Mouse (Mus musculus): ENCODE results near the gene Ppox. TPM values are rescaled to one million over a fixed set of nuclear protein-coding genes. Genes with fewer than 3 reads are reported as not detected.
"Not testable (repeated sequence)": the region's sequence is repeated elsewhere in the genome, so short reads cannot be mapped to it uniquely, and the experiment has no call there.

Gene Ppox
- polyA plus RNA-seq, 1 experiment from 2014 or later, result 54.3 TPM

DNA sequence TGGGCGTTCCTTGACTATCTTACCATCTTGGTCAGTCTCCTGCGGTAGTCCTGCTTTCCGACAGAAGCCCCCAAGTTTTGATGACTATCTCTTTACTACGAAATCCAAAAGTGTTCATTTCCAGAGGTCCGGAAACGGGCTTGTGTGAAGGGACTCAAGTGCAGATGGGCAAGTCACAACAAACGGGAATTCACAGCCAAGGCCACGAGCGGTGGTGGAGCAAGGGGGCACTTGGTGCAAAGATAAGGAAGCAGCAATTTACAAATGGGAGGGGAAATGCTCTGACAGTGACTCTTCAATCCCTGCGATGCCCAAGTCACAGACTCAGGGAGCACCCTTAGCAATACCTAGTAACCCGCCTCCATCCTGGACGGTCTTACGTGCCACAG, 33.5 kb downstream of the Ppox start:
- Histone ChIP-seq H3K4me1 (peaks cover 54% of the 10 kb centered on the region), H3K27me3 (replicated peaks) (no peaks in the 10 kb centered on the region), H3K9ac (0 out of 2 replicates have a peak overlapping the region, but pooled peaks have one; percentile 1), H3K9me3 (no peaks in the 10 kb centered on the region), H3K4me3 (peak overlapping the region; percentile 18), H3K36me3 (peaks cover 27% of the 10 kb centered on the region), H3K4me2 (replicated peaks) (peak overlapping the region; percentile 79), H3K27ac (peak overlapping the region; percentile 42; the same call in 1 of the 2 replicates)
- 11% methylated on average over 13 of the region's 13 CpGs for WGBS
- peak; percentile 17; the same call in 1 of the 2 replicates for ATAC-seq (ENCODE audit: low FRiP score, low read depth)

DNA sequence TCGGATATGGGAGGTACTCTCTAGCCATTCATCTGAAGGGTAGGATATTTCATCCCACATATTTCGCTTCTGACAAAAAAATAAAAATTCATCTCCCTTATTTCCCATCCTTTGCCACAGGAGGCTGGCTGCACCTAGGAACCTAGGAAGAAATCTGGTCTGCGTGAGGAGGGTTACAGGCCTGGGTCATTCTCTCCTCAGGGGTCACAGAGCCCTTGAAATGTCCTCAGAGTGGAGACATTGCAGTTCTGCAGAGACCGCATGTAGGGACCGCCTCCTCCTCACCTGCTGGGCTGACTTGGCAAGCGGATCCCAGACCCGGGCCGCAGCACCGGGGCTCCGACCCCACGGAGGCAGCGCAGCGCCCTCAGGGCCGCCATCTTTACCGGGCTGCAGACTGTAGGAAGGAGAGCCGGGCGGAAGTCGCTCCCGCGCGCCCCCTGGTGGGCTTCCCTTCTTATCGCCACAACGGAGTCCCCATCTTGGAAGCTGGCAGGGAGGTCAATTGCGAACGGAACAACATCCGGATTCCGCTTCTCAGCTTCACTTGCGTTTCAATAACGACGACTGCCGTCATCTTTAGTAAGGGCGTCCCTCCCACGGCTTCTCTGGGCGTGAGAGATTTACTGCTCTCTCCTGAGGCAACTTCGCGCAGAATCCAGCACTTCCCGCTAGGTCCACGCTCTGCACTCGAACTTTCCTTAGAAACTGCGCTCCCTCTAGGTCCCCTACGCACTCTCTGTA, 34.1 kb downstream of the Ppox start:
- H3K36me3 ChIP-seq, result peaks cover 31% of the 10 kb centered on the region
- H3K9ac ChIP-seq, result peak overlapping the region; percentile 75
- ATAC-seq (ENCODE audit: low FRiP score, low read depth), result peak; percentile 92
- WGBS, result under 1% methylated on average over 41 of the region's 41 CpGs
- peak overlapping the region; percentile 68 for H3K4me3 ChIP-seq
- H3K4me1 ChIP-seq, result peaks cover 49% of the 10 kb centered on the region
- peak overlapping the region; percentile 42; the same call in 1 of the 2 replicates for H3K27ac ChIP-seq
- H3K9me3 ChIP-seq, result no peaks in the 10 kb centered on the region
- no peaks in the 10 kb centered on the region for H3K27me3 ChIP-seq (replicated peaks)
- H3K4me2 ChIP-seq (replicated peaks), result peak overlapping the region; percentile 79

DNA sequence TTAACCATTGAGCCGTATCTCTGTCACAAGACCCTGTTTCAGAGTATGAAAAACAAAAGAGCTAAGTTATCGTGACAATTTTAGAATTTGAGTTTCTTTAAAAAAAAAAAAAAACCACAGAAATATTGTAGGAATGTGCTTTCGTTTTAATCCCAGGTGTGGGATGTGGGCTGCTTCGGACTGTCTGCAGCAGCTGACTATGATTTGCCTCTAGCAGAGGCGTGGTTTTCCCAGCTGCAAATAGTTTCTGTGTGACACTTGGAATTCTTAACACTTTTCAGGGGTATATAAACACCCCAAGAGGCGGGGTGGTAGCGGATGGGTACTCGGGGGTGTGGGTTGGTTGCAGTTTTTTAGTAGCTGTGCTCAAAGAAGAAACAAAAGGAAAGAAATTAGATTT, 35.6 kb downstream of the Ppox start:
- no peak overlapping the region for H3K9ac ChIP-seq

DNA sequence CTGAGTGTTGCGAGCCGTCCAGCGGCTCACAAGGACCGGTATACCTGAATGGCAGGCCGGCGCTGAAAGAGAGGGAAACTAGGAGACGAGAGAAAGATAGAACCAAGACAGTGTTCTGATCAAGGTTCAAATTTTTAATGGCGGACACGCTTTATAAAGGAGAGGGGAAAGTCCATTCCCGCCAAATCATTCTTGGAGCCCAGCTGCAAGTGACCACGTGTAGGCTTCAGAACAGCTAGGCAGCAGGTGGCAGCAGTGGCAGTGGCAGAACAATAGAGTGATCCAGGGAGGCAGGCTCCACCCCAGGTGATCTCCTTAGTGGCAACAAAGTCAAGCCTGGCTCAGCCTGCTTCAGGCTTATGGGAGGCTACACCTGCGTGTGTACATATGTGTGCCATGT, 39.0 kb downstream of the Ppox start:
- ATAC-seq (ENCODE audit: low FRiP score, low read depth); H3K9ac ChIP-seq; H3K4me2 ChIP-seq (replicated peaks); H3K9me3 ChIP-seq; H3K4me3 ChIP-seq; H3K27me3 ChIP-seq (replicated peaks); H3K27ac ChIP-seq: not testable (repeated sequence)
- Histone ChIP-seq H3K4me1 (peaks cover 10% of the 10 kb centered on the region), H3K36me3 (peaks cover 77% of the 10 kb centered on the region)
- 86% methylated on average over 12 of the region's 12 CpGs for WGBS

More for the DNA sequence above, 35.6 kb downstream of the Ppox start:
- Histone ChIP-seq H3K9me3 (no peaks in the 10 kb centered on the region), H3K4me2 (replicated peaks) (peak overlapping the region; percentile 79; the same call in 1 of the 2 replicates), H3K27ac (no peak overlapping the region), H3K4me1 (peaks cover 34% of the 10 kb centered on the region), H3K36me3 (peaks cover 46% of the 10 kb centered on the region), H3K4me3 (no peak overlapping the region), H3K27me3 (replicated peaks) (no peaks in the 10 kb centered on the region)
- no peak for ATAC-seq (ENCODE audit: low FRiP score, low read depth)
- 91% methylated on average over 8 of the region's 8 CpGs for WGBS

DNA sequence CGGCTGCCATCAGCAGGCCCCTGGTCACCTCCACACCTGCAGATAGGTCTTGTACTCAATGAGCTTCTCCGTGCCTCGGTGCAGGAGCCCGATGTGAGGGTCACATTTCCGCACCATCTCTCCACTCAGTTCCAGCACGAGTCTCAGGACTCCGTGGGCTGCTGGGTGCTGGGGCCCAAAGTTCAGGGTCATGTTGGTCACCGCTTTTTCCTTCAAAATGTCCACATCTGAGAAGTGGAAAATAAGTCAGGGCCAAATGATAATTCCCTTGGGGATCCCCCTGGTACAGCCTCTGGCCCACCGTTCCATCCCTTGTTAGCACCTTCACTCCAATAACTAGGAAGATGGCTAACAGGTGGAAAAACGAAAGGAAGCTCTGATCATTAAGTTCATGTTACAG, 40.1 kb downstream of the Ppox start:
- no peaks in the 10 kb centered on the region for H3K27me3 ChIP-seq (replicated peaks)
- peaks cover 87% of the 10 kb centered on the region for H3K36me3 ChIP-seq
- no peak overlapping the region for H3K9ac ChIP-seq
- H3K9me3 ChIP-seq, result no peaks in the 10 kb centered on the region
- H3K4me1 ChIP-seq, result peaks cover 5% of the 10 kb centered on the region
- WGBS, result 91% methylated on average over 10 of the region's 10 CpGs
- no peak overlapping the region for H3K4me3 ChIP-seq
- ATAC-seq (ENCODE audit: low FRiP score, low read depth), result no peak
- H3K27ac ChIP-seq, result no peak overlapping the region
- no peak overlapping the region for H3K4me2 ChIP-seq (replicated peaks)

DNA sequence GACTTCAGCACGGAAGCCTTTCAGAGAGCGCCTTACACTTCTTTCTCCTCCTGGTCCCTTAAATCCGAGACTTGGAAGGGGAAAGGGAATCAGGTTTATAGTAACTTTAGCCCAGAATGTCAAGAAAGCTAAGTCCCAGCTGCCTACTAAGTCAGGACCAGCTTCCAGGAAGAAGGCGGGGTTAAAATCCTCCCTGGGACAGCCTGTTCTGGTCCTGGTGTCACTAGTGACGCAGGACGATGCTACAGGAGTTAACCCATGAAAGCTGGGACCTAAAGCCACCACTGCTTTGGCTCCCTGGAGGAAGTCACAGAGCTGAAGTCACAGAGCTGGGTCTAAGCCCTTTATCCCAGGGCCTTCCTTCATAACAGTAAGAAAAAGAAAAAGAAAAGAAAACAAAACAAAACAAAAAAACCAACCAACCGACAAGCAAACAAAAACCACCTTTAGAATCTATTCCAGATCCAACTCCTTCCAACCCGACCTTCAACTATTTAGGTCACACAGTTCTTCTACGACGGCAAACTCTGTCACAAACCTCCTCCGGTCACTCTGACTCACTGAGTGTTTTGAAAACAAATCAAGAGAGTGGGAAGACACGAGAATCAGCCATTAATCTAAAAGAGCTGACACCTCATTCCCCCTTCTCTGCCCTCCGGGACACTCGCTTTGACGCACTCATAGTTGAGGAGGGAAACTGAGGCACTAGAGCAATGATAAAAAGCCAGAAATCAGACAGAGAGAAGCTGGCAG, 40.8 kb downstream of the Ppox start:
- no peaks in the 10 kb centered on the region for H3K27me3 ChIP-seq (replicated peaks)
- H3K27ac ChIP-seq, result no peak overlapping the region
- H3K9me3 ChIP-seq, result no peaks in the 10 kb centered on the region
- H3K9ac ChIP-seq, result no peak overlapping the region
- no peak for ATAC-seq (ENCODE audit: low FRiP score, low read depth)
- H3K4me2 ChIP-seq (replicated peaks), result no peak overlapping the region
- peaks cover 88% of the 10 kb centered on the region for H3K36me3 ChIP-seq
- no peaks in the 10 kb centered on the region for H3K4me1 ChIP-seq
- WGBS, result 85% methylated on average over 15 of the region's 15 CpGs
- H3K4me3 ChIP-seq, result no peak overlapping the region

DNA sequence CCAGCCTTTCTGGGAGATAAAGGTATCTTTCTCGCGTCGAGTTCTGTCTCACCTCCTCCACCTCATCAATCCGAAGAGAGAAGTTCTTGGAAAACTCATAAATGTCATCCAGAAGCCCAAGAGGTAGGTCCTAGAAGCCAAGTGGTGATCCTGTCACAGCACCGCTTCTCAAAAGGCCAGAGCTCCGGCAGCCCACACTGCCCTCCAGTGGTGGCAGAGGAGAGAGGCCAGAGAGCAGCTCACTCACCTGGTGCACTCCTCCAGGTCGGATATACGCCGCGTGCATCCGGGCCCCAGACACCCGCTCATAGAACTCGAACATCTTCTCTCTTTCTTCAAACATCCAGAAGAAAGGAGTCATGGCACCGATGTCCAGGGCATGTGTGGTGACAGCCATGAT, 42.5 kb downstream of the Ppox start:
- H3K9ac ChIP-seq, result no peak overlapping the region
- H3K36me3 ChIP-seq, result peaks cover 93% of the 10 kb centered on the region
- H3K4me2 ChIP-seq (replicated peaks), result no peak overlapping the region
- 0 out of 2 replicates have a peak, but pooled peaks have one; percentile 19 for ATAC-seq (ENCODE audit: low FRiP score, low read depth)
- no peak overlapping the region for H3K4me3 ChIP-seq
- no peak overlapping the region for H3K27ac ChIP-seq
- no peaks in the 10 kb centered on the region for H3K27me3 ChIP-seq (replicated peaks)
- 76% methylated on average over 14 of the region's 14 CpGs for WGBS
- no peaks in the 10 kb centered on the region for H3K9me3 ChIP-seq
- H3K4me1 ChIP-seq, result no peaks in the 10 kb centered on the region

DNA sequence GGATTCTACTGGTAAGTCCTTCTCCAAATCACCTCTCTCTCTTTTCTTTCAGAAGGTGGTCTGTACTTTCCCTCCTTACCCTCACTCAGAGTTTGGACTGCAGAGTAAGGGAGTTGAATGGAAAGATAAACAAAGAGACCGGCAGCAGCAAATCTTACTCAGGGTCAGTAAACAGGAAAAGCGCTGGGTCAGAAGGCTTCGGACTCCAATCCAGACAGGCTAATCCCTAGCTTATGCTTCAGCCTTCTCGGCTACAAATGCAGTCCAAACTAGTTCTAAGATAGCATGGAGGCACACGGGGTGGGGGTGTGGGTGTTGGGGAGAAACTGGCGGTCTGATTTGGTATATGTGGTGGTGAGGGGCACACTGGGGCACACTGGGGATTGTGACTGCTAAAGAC, 43.5 kb downstream of the Ppox start:
- no peak for ATAC-seq (ENCODE audit: low FRiP score, low read depth)
- no peaks in the 10 kb centered on the region for H3K4me1 ChIP-seq
- no peak overlapping the region for H3K4me3 ChIP-seq
- no peaks in the 10 kb centered on the region for H3K27me3 ChIP-seq (replicated peaks)
- H3K27ac ChIP-seq, result no peak overlapping the region
- no peaks in the 10 kb centered on the region for H3K9me3 ChIP-seq
- H3K9ac ChIP-seq, result no peak overlapping the region
- H3K4me2 ChIP-seq (replicated peaks), result no peak overlapping the region
- WGBS, result 95% methylated on average over 6 of the region's 6 CpGs
- peaks cover 88% of the 10 kb centered on the region for H3K36me3 ChIP-seq

DNA sequence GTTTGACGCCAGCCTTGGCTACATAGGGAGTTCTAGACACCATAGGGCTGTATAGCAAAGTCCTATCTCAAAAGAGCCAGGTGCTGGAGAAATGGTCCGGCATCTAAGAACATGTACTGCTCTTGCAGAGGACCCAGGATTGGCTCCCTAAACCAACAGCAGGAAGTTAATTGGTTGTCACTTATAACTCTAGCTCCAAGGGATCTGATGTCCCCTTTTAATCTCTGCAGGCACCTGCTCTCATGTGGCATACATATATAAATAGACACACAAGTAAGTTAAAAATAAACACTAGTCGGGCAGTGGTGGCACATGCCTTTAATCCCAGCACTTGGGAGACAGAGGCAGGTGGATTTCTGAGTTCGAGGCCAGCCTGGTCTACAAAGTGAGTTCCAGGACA, 45.2 kb downstream of the Ppox start:
- 92% methylated on average over 4 of the region's 4 CpGs for WGBS
- Histone ChIP-seq H3K4me2 (replicated peaks) (no peak overlapping the region), H3K27ac (no peak overlapping the region), H3K9ac (no peak overlapping the region), H3K36me3 (peaks cover 73% of the 10 kb centered on the region), H3K4me3 (no peak overlapping the region), H3K4me1 (no peaks in the 10 kb centered on the region), H3K9me3 (no peaks in the 10 kb centered on the region), H3K27me3 (replicated peaks) (no peaks in the 10 kb centered on the region)
- ATAC-seq (ENCODE audit: low FRiP score, low read depth), result no peak

DNA sequence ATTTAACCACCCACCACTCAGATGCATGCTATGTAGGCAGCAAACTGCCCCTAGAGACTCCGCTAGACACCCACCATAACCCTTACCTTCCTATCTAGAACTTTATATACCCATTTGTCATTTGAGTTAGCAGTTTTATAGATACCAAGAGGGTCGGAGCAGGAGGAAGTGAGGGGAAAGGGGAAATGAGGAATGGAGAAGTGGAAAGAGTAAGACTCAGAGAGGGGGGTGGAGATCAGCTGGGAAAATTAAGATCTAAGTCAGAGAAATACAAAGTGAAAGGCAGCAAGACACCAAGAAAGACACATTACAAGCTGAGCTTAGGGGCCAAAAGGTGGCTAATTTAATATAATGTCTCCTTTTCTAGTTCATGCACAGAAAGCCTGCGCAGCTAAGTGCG, 46.4 kb downstream of the Ppox start:
- no peak overlapping the region for H3K27ac ChIP-seq
- no peak overlapping the region for H3K4me2 ChIP-seq (replicated peaks)
- WGBS, result 93% methylated on average over 4 of the region's 4 CpGs
- no peak for ATAC-seq (ENCODE audit: low FRiP score, low read depth)
- peaks cover 62% of the 10 kb centered on the region for H3K36me3 ChIP-seq
- no peaks in the 10 kb centered on the region for H3K9me3 ChIP-seq
- no peaks in the 10 kb centered on the region for H3K27me3 ChIP-seq (replicated peaks)
- H3K9ac ChIP-seq, result no peak overlapping the region
- H3K4me1 ChIP-seq, result no peaks in the 10 kb centered on the region
- no peak overlapping the region for H3K4me3 ChIP-seq

DNA sequence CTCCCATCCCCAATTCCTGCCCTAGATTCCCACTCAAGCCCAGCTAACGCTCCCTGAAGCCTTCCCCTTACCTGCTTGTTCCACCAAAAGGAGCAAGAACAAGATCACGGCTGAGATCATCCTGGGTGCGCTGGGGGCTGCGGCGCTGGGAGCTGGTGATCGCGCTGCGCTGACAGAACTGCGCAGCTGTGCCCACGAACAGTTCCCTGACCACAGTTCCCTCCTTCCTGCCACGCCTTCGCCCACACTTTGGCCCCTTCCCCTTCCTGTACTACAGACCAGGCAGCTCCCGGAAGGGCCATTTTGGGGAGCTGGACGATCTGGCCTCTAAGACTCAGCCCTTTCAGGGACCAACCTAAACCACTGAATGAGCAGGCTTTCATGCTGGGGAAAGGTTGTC, 46.9 kb downstream of the Ppox start, which contains the start of gene Fcer1g:
Gene Fcer1g, minus strand, starts transcription at position 240 of the 400 bp plus-strand sequence.
- H3K9ac ChIP-seq, result no peak within 1 kb of the TSS
- WGBS, result 89% methylated on average over 14 of the region's 14 CpGs
- no peak within 1 kb of the TSS; the same call in 1 of the 2 replicates for H3K27ac ChIP-seq
- H3K9me3 ChIP-seq, result no peaks in the 10 kb centered on the region
- H3K4me1 ChIP-seq, result no peaks in the 10 kb centered on the region
- ATAC-seq (ENCODE audit: low FRiP score, low read depth), result no peak
- no peak within 1 kb of the TSS for H3K4me3 ChIP-seq
- H3K36me3 ChIP-seq, result peaks cover 59% of the 10 kb centered on the region
- H3K4me2 ChIP-seq (replicated peaks), result no peak within 1 kb of the TSS
- H3K27me3 ChIP-seq (replicated peaks), result no peaks in the 10 kb centered on the region

Data from neural tube, embryonic 12.5 days (tissue).